Mouse (Mus musculus): Measurements from ENCODE around the gene Gprc5d. TPM values are rescaled to one million over a fixed set of nuclear protein-coding genes. Genes with fewer than 3 reads are reported as not detected.

The Gprc5d gene
- polyA plus RNA-seq, 1 experiment: 0.04 TPM

DNA sequence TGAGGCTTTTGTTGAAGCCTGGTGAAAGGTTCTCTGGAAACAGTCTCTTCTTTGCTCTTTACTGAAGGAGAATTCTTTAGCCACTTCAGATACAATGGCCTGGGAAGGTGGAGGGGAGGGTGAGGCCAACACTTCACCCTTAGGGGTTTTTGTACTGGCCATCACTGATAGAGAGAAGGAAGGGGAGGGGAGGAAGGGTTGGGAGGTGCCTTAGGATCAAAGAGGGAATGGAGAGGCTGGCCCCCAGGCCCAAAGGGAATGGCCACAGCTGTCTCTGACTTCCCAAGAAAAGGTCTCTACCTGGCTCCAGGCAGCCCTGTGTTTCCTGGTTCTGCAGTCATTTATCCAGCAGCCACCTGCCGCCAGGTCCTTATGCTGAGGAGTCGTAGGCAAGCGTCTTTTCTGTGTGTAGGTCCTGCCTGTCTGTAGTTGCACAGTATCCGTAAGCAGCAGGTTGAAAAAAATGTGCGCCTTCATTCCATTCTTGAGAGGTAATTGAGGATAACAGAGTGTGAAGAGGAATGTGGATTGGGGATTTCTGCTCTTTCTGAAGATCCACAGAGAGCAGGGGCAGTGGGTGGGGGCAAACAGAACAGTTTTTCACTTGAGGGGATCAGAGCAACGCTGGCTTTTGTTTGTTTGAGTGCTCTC, 51.2 kb downstream of the Gprc5d start:
- no peak for TF ChIP-seq GATA1 (IDR thresholded peaks at IDR 0.05; ENCODE audit: low read length)
- TF ChIP-seq TAL1 (IDR thresholded peaks at IDR 0.05; ENCODE audit: low read length): no peak
- Histone ChIP-seq H3K36me3 (ENCODE audit: control insufficient read depth) (no peaks in the 10 kb centered on the region), H3K4me3 (replicated peaks) (no peak overlapping the region), H3K27me3 (ENCODE audit: control insufficient read depth) (peaks cover 26% of the 10 kb centered on the region), H3K4me1 (ENCODE audit: control insufficient read depth) (peaks cover 16% of the 10 kb centered on the region), H3K9me3 (ENCODE audit: control insufficient read depth, low read length) (no peaks in the 10 kb centered on the region)

GRCm38 (mm10) chr6:135065236-135065957, 52.7 kb downstream of the Gprc5d start, which contains the start of gene Gprc5a:
TSS of gene Gprc5a (plus strand) at chr6:135065651.
- H3K36me3 ChIP-seq (ENCODE audit: control insufficient read depth): no peaks in the 10 kb centered on the region
- H3K9me3 ChIP-seq (ENCODE audit: control insufficient read depth, low read length): no peaks in the 10 kb centered on the region
- H3K4me1 ChIP-seq (ENCODE audit: control insufficient read depth): peaks cover 16% of the 10 kb centered on the region
- TF ChIP-seq GATA1 (IDR thresholded peaks at IDR 0.05; ENCODE audit: low read length) (no peak), TAL1 (IDR thresholded peaks at IDR 0.05; ENCODE audit: low read length) (no peak)
- H3K27me3 ChIP-seq (ENCODE audit: control insufficient read depth): peaks cover 26% of the 10 kb centered on the region
- H3K4me3 ChIP-seq (replicated peaks): peak within 1 kb of the TSS; percentile 61

DNA sequence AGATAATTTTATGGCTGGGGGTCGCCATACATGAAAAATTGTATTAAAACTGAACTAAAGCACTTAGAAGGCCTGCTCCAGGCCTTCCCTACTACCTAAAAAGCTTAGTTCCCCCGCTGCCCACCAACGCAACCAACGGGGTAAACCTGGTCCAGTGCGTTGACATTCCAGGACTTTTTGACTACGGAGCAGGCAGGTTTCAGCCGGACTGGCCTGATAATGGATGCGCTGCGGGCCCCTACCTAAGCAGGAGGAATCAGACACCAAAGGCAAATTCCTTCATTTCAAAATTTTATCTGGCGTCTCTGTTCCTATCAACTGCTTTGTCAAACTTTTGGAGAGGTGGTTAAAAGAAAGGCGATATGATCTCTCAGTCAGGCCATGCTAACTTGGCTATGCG, 53.5 kb downstream of the Gprc5d start:
- no peaks in the 10 kb centered on the region for H3K36me3 ChIP-seq (ENCODE audit: control insufficient read depth)

GRCm38 (mm10) chr6:135060728-135061127, 57.4 kb downstream of the Gprc5d start:
- no peaks in the 10 kb centered on the region for H3K9me3 ChIP-seq (ENCODE audit: control insufficient read depth, low read length)
- no peak overlapping the region for H3K4me3 ChIP-seq (replicated peaks)
- no peaks in the 10 kb centered on the region for H3K36me3 ChIP-seq (ENCODE audit: control insufficient read depth)
- TF ChIP-seq GATA1 (IDR thresholded peaks at IDR 0.05; ENCODE audit: low read length) (no peak), TAL1 (IDR thresholded peaks at IDR 0.05; ENCODE audit: low read length) (no peak)
- peaks cover 12% of the 10 kb centered on the region for H3K4me1 ChIP-seq (ENCODE audit: control insufficient read depth)
- peaks cover 11% of the 10 kb centered on the region for H3K27me3 ChIP-seq (ENCODE audit: control insufficient read depth)

More for the DNA sequence above, 53.5 kb downstream of the Gprc5d start:
- Histone ChIP-seq H3K4me1 (ENCODE audit: control insufficient read depth) (peaks cover 16% of the 10 kb centered on the region), H3K27me3 (ENCODE audit: control insufficient read depth) (peaks cover 26% of the 10 kb centered on the region), H3K9me3 (ENCODE audit: control insufficient read depth, low read length) (no peaks in the 10 kb centered on the region), H3K4me3 (replicated peaks) (no peak overlapping the region)
- TF ChIP-seq GATA1 (IDR thresholded peaks at IDR 0.05; ENCODE audit: low read length) (no peak), TAL1 (IDR thresholded peaks at IDR 0.05; ENCODE audit: low read length) (no peak)

Other genes starting within 250 kb of the Gprc5d start
- 0.36 and 0.61 TPM in 2 replicates for gene Gpr19, start 219.7 kb downstream of the Gprc5d start, polyA plus RNA-seq (2012)
- 6.9 and 7.0 TPM in 2 replicates for gene Cdkn1b, start 197.9 kb downstream of the Gprc5d start, polyA plus RNA-seq (2012)
- 0.01 and 0.03 TPM in 2 replicates for gene Apold1, start 136.6 kb downstream of the Gprc5d start, polyA plus RNA-seq (2012)
- 0.84 and 0.96 TPM in 2 replicates for gene Ddx47, start 106.7 kb downstream of the Gprc5d start, polyA plus RNA-seq (2012)
- 0.06 TPM in 1 of 2 replicates, not detected in the other for gene Gprc5a, start 52.6 kb downstream of the Gprc5d start, polyA plus RNA-seq (2012)
- gene Fam234b, start 79.7 kb upstream of the Gprc5d start, polyA plus RNA-seq (2012): 0.95 and 1.2 TPM in 2 replicates
- gene Hebp1, start 79.7 kb upstream of the Gprc5d start, polyA plus RNA-seq (2012): 15.1 and 33.8 TPM in 2 replicates
- gene Gsg1, start 136.1 kb upstream of the Gprc5d start, polyA plus RNA-seq (2012): not detected in 2 replicates
- not detected in 2 replicates for gene Pbp2, start 192.1 kb upstream of the Gprc5d start, polyA plus RNA-seq (2012)
- gene Emp1, start 244.3 kb upstream of the Gprc5d start, polyA plus RNA-seq (2012): not detected in 2 replicates